Mouse (Mus musculus) heart, postnatal 25 days (tissue): ENCODE results near the gene Arvcf. TPM values are rescaled to one million over a fixed set of nuclear protein-coding genes. Genes with fewer than 3 reads are reported as not detected.

ENCODE experiments used
- DNase-seq: peaks from one replicate; pipeline ENCODE4 v3.0.0; 2022; ENCODE audit warnings: low spot score
- intact Hi-C: fragments of 180-260 bp; cut with DNase I; formaldehyde crosslinking; loops from one replicate; pipeline ENCODE4 v1.15.1; 2025
- total RNA-seq, 2 experiments: library from RNA; stranded (reverse); gene quantifications; 2 replicates each; pipeline ENCODE4 v1.2.3; 2021

Arvcf gene
- 10 to 100 TPM; 18.6 to 21.7 TPM for total RNA-seq

GRCm38 (mm10) chr16:18347931-18348600 is at the start of gene Arvcf, which contains the start of gene Tango2:
Gene Arvcf (plus strand): TSS chr16:18348182.
Gene Tango2 (minus strand): TSS chr16:18348103.
- intact Hi-C loops, result loop anchor here (2.0 to 5.0 kb wide), 4 partner anchors 44 to 269 kb away; partner anchors contain the start of genes Comt, Gnb1l, Rtl10 and Txnrd2
- peak; percentile 79 for DNase-seq

- intact Hi-C loops, result no loop called here
- DNase-seq, result no peak
Measured at GRCm38 (mm10) chr16:18308159-18308558, 39.8 kb upstream of the Arvcf start.

DNA sequence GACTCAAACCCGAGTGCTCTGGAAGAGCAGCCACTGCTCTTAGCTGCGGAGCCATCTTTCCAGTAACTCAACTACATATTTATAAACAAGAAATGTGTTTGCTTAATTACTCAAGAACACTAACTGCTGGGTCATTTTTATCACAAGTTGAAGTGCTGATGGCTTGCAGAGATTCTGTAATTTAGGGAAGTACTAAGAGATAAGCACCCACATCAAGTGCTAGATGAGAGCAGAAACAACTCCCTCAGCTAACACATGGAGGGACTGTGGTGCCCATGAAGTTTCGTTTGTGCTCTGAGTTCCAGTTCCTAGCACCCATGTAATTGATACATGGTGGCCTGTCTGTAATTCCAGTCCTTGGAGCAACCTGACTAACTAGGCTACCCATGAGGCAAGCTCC is 29.0 kb upstream of the Arvcf start:
- no peak for DNase-seq

GRCm38 (mm10) chr16:18321443-18321842 is 26.5 kb upstream of the Arvcf start:
- no peak for DNase-seq
- intact Hi-C loops, result no loop called here

More for the DNA sequence above, 29.0 kb upstream of the Arvcf start:
- intact Hi-C loops, result no loop called here

GRCm38 (mm10) chr16:18323460-18323859 is 24.5 kb upstream of the Arvcf start:
- no peak for DNase-seq
- intact Hi-C loops, result no loop called here

- intact Hi-C loops, result no loop called here
- no peak for DNase-seq
Measured at GRCm38 (mm10) chr16:18324031-18324430, 24.0 kb upstream of the Arvcf start.

GRCm38 (mm10) chr16:18325741-18326140 is 22.2 kb upstream of the Arvcf start:
- DNase-seq, result no peak
- intact Hi-C loops, result no loop called here

DNA sequence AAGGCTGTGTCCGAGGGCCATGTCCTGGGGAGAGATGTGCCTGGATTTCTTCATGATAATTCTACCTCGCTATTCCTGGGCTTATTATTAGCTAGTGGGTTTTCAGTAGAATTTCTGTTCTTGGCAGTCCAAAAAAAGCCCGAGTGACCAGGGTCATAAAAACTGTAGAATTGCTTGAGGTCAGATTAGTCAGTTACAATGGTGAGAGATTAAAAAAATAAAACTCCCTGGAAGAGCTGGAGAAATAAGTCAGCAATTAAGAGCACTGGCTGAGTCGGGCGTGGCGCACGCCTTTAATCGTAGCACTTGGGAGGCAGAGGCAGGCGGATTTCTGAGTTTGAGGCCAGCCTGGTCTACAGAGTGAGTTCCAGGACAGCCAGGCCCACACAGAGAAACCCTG is 20.0 kb upstream of the Arvcf start:
- no peak for DNase-seq
- intact Hi-C loops, result no loop called here

GRCm38 (mm10) chr16:18328524-18328923 is 19.5 kb upstream of the Arvcf start:
- DNase-seq, result no peak
- intact Hi-C loops, result no loop called here

GRCm38 (mm10) chr16:18333976-18334375 is 14.0 kb upstream of the Arvcf start:
- intact Hi-C loops, result no loop called here
- no peak for DNase-seq

DNA sequence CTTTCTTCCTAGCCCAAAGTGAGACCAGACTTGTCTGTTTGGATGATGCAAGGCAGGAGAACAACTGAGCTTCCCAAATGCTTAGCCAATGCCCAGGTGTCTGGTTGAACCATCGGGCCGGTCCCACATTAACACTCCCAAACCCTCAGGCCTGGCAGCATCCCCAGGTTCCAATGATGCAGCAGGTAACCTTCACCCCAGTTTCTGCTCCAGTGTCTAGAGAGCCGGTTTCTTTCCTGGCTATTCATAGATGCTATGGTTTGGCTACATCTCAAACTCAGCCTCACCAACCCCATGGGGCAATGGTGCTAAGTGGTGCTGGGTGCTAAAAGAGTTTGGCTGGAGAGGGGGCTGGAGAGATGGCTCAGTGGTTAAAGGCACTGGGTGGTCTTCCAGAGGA is 12.0 kb upstream of the Arvcf start:
- intact Hi-C loops, result no loop called here
- DNase-seq, result no peak

DNA sequence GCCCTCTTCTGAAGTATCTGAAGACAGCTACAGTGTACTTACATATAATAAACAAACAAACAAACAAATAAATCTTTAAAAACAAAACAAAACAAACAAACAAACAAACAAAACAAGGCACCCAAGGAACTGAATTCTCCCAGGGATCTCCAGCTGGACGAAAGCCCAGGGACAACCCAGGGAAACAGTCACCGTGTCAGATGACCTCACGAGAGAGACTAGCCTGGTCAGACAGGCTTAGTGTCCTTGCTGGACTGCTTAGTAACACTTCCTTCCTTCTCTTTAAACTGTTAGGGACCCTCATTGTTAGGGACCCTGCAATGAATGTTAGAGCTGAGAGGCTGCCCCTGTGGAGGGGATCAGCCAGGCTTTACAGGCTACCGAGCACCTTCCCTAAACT is 10.7 kb upstream of the Arvcf start:
- intact Hi-C loops, result no loop called here
- DNase-seq, result no peak

- intact Hi-C loops, result no loop called here
- DNase-seq, result peak; percentile 43
Measured at GRCm38 (mm10) chr16:18339866-18340265, 8.1 kb upstream of the Arvcf start.

- intact Hi-C loops, result no loop called here
- no peak for DNase-seq
Measured at GRCm38 (mm10) chr16:18341605-18342004, 6.4 kb upstream of the Arvcf start.

DNA sequence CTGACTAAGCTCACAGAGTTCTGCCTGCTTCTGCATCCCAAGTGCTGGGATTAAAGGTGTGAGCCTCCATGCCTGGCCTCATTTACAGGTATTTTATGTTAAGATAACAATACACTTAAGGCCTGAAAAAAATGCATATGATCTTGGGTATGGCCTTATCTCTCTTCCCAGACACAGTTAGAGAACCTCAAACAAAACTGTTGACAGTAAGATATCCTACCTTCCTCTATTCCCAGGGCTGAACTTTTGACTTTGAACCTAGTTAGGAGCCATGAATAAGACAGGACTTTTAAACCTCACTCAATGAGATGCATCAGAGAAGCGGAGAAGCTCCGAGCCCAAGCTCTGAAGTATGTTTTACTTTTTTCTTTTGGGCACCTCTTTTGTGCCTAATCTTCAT is 5.9 kb upstream of the Arvcf start:
- DNase-seq, result no peak
- intact Hi-C loops, result no loop called here

DNA sequence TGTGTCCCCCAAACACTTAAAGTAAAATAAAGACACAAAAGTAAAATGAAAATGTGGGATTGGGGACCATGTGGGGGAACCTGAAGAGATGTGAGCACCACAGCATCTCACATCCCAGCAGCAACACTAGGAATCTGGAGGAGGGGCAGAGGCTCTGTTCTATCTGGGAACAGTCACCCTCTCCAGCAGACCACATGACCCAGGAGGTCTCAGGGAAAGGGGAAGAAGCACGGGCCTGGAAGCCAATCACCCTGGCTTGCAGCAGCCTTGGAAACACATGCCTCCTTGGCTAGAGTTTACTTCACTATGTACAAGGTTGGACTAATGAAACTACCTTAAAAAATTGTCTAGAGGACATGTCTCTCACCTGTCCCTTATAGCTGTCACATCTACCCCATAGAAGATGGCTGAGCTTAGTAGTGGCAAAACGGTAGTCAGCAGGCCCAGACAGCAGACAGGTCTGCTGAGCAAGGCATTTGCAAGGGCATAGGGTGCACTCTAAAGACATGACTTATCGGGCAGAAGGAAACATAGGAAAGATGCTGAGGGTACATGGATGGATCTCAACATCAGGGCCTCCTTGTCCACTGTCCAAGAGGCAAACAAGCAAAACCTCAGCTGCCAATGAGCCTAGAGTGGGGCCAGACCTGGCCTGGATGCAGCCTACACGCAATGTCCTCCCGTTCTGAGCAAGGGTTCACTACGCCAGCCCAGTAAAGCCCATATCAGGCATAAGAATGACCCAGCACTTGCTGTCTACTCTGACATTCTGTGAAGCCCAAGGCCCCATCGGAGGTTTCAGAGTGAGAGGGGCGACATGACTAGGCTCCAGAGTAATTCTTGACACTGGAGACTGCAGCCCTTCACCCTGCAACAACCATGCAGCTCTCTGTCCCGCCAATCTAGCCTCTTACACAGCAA is 5.1 kb upstream of the Arvcf start:
- intact Hi-C loops, result no loop called here

GRCm38 (mm10) chr16:18343778-18344177 is 4.2 kb upstream of the Arvcf start:
- intact Hi-C loops, result no loop called here
- peak; percentile 93 for DNase-seq

More for the DNA sequence above, 5.1 kb upstream of the Arvcf start:
- DNase-seq, result no peak

- DNase-seq, result peak; percentile 64
- intact Hi-C loops, result loop anchor here (1.0 to 5.0 kb wide), 4 partner anchors 47 to 152 kb away; partner anchors contain the start of genes Comt, Gnb1l, Rtl10 and Txnrd2
Measured at GRCm38 (mm10) chr16:18345243-18345642, 2.7 kb upstream of the Arvcf start.

- no peak for DNase-seq
- intact Hi-C loops, result loop anchor here (5.0 kb wide), 3 partner anchors 44 to 149 kb away; partner anchors contain the start of genes Comt, Gnb1l, Rtl10 and Txnrd2
Measured at GRCm38 (mm10) chr16:18348601-18349175, 706 bp downstream of the Arvcf start.

DNA sequence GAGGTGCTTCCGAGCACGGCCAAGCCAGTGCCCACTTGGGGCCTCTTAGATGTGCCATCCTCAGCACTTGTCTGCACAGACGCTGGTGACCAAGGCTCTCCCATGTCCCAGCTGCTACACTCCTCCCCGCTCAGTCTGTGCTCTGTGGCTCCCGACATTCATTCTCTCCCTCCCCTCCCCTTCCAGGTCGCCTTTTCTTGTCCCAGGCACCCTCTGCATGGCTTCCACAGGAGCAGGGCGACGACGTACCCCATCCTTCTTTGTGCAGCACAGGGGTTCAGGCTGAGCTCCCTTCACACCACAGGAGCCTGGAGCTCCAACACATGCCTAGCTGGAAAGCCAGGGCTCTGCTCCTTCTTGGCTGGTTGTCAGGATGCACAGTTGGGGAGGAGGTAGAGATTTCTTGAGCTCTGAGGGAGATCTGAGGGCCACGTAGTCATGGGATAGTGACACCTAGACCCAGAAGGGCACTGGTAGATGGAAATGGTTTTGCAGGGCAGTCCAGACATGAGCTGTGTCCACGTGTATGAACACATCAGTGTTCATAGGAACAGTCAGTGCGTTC is 1.9 kb downstream of the Arvcf start:
- intact Hi-C loops, result loop anchor here (2.0 to 5.0 kb wide), 4 partner anchors 42 to 147 kb away; partner anchors contain the start of genes Comt, Gnb1l, Rtl10 and Txnrd2
- no peak for DNase-seq
